Mouse (Mus musculus) adrenal gland, postnatal 10 days (tissue): ENCODE measurements around the gene Hck. TPM values are rescaled to one million over a fixed set of nuclear protein-coding genes. Genes with fewer than 3 reads are reported as not detected.

Experiments
- DNase-seq: peaks from one replicate; pipeline ENCODE4 v3.0.0; 2021; ENCODE audit warnings: mixed read lengths
- total RNA-seq, 2 experiments: library from RNA; stranded (reverse); gene quantifications; 2 replicates each; pipeline ENCODE4 v1.2.3; 2021

Gene Hck
- total RNA-seq, 2 experiments from 2014 or later, result 2.4 to 3.2 TPM

GRCm38 (mm10) chr2:153151926-153152665 is 43.8 kb downstream of the Hck start:
- DNase-seq, result no peak

GRCm38 (mm10) chr2:153153033-153153450 is 44.8 kb downstream of the Hck start:
- no peak for DNase-seq

- DNase-seq, result no peak
Observed at GRCm38 (mm10) chr2:153157270-153157669, 49.0 kb downstream of the Hck start.

- no peak for DNase-seq
Observed at GRCm38 (mm10) chr2:153160133-153160532, 51.9 kb downstream of the Hck start.

- DNase-seq, result peak; percentile 93
Observed at GRCm38 (mm10) chr2:153160844-153161683, 52.8 kb downstream of the Hck start, which contains the start of gene Tm9sf4. Tm9sf4 (plus strand) TSS chr2:153161303.

- no peak for DNase-seq
Observed at GRCm38 (mm10) chr2:153161684-153162080, 53.4 kb downstream of the Hck start.

GRCm38 (mm10) chr2:153167136-153167535 is 58.9 kb downstream of the Hck start:
- DNase-seq, result no peak

- DNase-seq, result peak; percentile 23
Observed at GRCm38 (mm10) chr2:153168134-153168820, 60.0 kb downstream of the Hck start.

- no peak for DNase-seq
Observed at GRCm38 (mm10) chr2:153170490-153171224, 62.4 kb downstream of the Hck start.

- DNase-seq, result no peak
Observed at GRCm38 (mm10) chr2:153171966-153172365, 63.7 kb downstream of the Hck start.

GRCm38 (mm10) chr2:153175995-153176570 is 67.8 kb downstream of the Hck start:
- DNase-seq, result peak; percentile 57

- no peak for DNase-seq
Observed at GRCm38 (mm10) chr2:153177188-153177587, 68.9 kb downstream of the Hck start.

GRCm38 (mm10) chr2:153179126-153179860 is 71.0 kb downstream of the Hck start:
- DNase-seq, result peak; percentile 33

- DNase-seq, result peak; percentile 58
Observed at GRCm38 (mm10) chr2:153179961-153180360, 71.7 kb downstream of the Hck start.

- DNase-seq, result peak; percentile 37
Observed at GRCm38 (mm10) chr2:153186176-153186591, 77.9 kb downstream of the Hck start.

- no peak for DNase-seq
Observed at GRCm38 (mm10) chr2:153187848-153188247, 79.6 kb downstream of the Hck start.

GRCm38 (mm10) chr2:153191242-153191641 is 83.0 kb downstream of the Hck start:
- DNase-seq, result no peak

GRCm38 (mm10) chr2:153194255-153194654 is 86.0 kb downstream of the Hck start:
- DNase-seq, result no peak

GRCm38 (mm10) chr2:153198485-153198884 is 90.2 kb downstream of the Hck start:
- no peak for DNase-seq

- no peak for DNase-seq
Observed at GRCm38 (mm10) chr2:153199114-153199513, 90.8 kb downstream of the Hck start.
